Mouse (Mus musculus): Measurements from ENCODE around the gene Etv6. TPM values are rescaled to one million over a fixed set of nuclear protein-coding genes. Genes with fewer than 3 reads are reported as not detected.

Etv6 gene
- polyA plus RNA-seq, 2 experiments: 13.9 to 16.5 TPM

- H3K9me3 ChIP-seq (ENCODE audit: control insufficient read depth, low read length): no peaks in the 10 kb centered on the region
- H3K9ac ChIP-seq (ENCODE audit: low read depth, low read length, severe bottlenecking): no peak overlapping the region
- DNase-seq (ENCODE audit: low spot score) (no peak), ATAC-seq (ENCODE audit: low FRiP score, low read depth) (no peak)
- H3K4me2 ChIP-seq (replicated peaks; ENCODE audit: low read depth, low read length, severe bottlenecking): no peak overlapping the region
- no peaks in the 10 kb centered on the region for H3K27me3 ChIP-seq (ENCODE audit: control insufficient read depth, insufficient read depth, low read length)
- no peak overlapping the region for H3K4me3 ChIP-seq (replicated peaks; ENCODE audit: low read length)
- no peak for TF ChIP-seq POLR2A (IDR thresholded peaks at IDR 0.05; ENCODE audit: borderline replicate concordance, extremely low read depth, insufficient read depth, insufficient read length)
- H3K27ac ChIP-seq (replicated peaks; ENCODE audit: low read depth, low read length): no peak overlapping the region
- 76% methylated on average over 8 of the region's 8 CpGs for WGBS
- peaks cover 1% of the 10 kb centered on the region; the same call in 1 of the 2 replicates for H3K4me1 ChIP-seq (ENCODE audit: control insufficient read depth, insufficient read depth, low read length)
- H3K36me3 ChIP-seq (ENCODE audit: control insufficient read depth, insufficient read depth, low read length): no peaks in the 10 kb centered on the region; the same call in 1 of the 2 replicates
Measured at GRCm38 (mm10) chr6:134111599-134111998, 76.1 kb downstream of the Etv6 start.

GRCm38 (mm10) chr6:134112753-134113152, 77.3 kb downstream of the Etv6 start:
- no peak overlapping the region for H3K4me3 ChIP-seq (replicated peaks; ENCODE audit: low read length)
- 93% methylated on average over 8 of the region's 8 CpGs for WGBS
- no peak for TF ChIP-seq POLR2A (IDR thresholded peaks at IDR 0.05; ENCODE audit: borderline replicate concordance, extremely low read depth, insufficient read depth, insufficient read length)

GRCm38 (mm10) chr6:134113168-134113567, 77.7 kb downstream of the Etv6 start:
- Histone ChIP-seq H3K9ac (ENCODE audit: low read depth, low read length, severe bottlenecking) (no peak overlapping the region), H3K4me1 (ENCODE audit: control insufficient read depth, insufficient read depth, low read length) (peaks cover 3% of the 10 kb centered on the region), H3K4me3 (replicated peaks; ENCODE audit: low read length) (no peak overlapping the region), H3K27ac (replicated peaks; ENCODE audit: low read depth, low read length) (no peak overlapping the region), H3K27me3 (ENCODE audit: control insufficient read depth, insufficient read depth, low read length) (no peaks in the 10 kb centered on the region), H3K36me3 (ENCODE audit: control insufficient read depth, insufficient read depth, low read length) (no peaks in the 10 kb centered on the region; the same call in 1 of the 2 replicates), H3K4me2 (replicated peaks; ENCODE audit: low read depth, low read length, severe bottlenecking) (no peak overlapping the region), H3K9me3 (ENCODE audit: control insufficient read depth, low read length) (no peaks in the 10 kb centered on the region)
- ATAC-seq (ENCODE audit: low FRiP score, low read depth): no peak
- 70% methylated on average over 2 of the region's 2 CpGs for WGBS
- no peak for DNase-seq (ENCODE audit: low spot score)
- no peak for TF ChIP-seq POLR2A (IDR thresholded peaks at IDR 0.05; ENCODE audit: borderline replicate concordance, extremely low read depth, insufficient read depth, insufficient read length)

More at GRCm38 (mm10) chr6:134112753-134113152, 77.3 kb downstream of the Etv6 start:
- DNase-seq (ENCODE audit: low spot score) (no peak), ATAC-seq (ENCODE audit: low FRiP score, low read depth) (no peak)
- no peak overlapping the region for H3K4me2 ChIP-seq (replicated peaks; ENCODE audit: low read depth, low read length, severe bottlenecking)
- no peaks in the 10 kb centered on the region for H3K27me3 ChIP-seq (ENCODE audit: control insufficient read depth, insufficient read depth, low read length)
- H3K4me1 ChIP-seq (ENCODE audit: control insufficient read depth, insufficient read depth, low read length): peaks cover 3% of the 10 kb centered on the region
- H3K27ac ChIP-seq (replicated peaks; ENCODE audit: low read depth, low read length): no peak overlapping the region
- H3K36me3 ChIP-seq (ENCODE audit: control insufficient read depth, insufficient read depth, low read length): no peaks in the 10 kb centered on the region; the same call in 1 of the 2 replicates
- no peak overlapping the region for H3K9ac ChIP-seq (ENCODE audit: low read depth, low read length, severe bottlenecking)
- no peaks in the 10 kb centered on the region for H3K9me3 ChIP-seq (ENCODE audit: control insufficient read depth, low read length)

GRCm38 (mm10) chr6:134115219-134115968, 79.9 kb downstream of the Etv6 start:
- H3K9me3 ChIP-seq (ENCODE audit: control insufficient read depth, low read length): no peaks in the 10 kb centered on the region
- ATAC-seq (ENCODE audit: low FRiP score, low read depth): no peak
- WGBS: 91% methylated on average over 14 of the region's 14 CpGs

GRCm38 (mm10) chr6:134117380-134117938, 82.0 kb downstream of the Etv6 start:
- ATAC-seq (ENCODE audit: low FRiP score, low read depth) (no peak), DNase-seq (ENCODE audit: low spot score) (no peak)
- Histone ChIP-seq H3K36me3 (ENCODE audit: control insufficient read depth, insufficient read depth, low read length) (no peaks in the 10 kb centered on the region), H3K27ac (replicated peaks; ENCODE audit: low read depth, low read length) (no peak overlapping the region), H3K9ac (ENCODE audit: low read depth, low read length, severe bottlenecking) (no peak overlapping the region), H3K4me3 (replicated peaks; ENCODE audit: low read length) (no peak overlapping the region), H3K9me3 (ENCODE audit: control insufficient read depth, low read length) (no peaks in the 10 kb centered on the region), H3K4me1 (ENCODE audit: control insufficient read depth, insufficient read depth, low read length) (peaks cover 18% of the 10 kb centered on the region), H3K4me2 (replicated peaks; ENCODE audit: low read depth, low read length, severe bottlenecking) (no peak overlapping the region), H3K27me3 (ENCODE audit: control insufficient read depth, insufficient read depth, low read length) (no peaks in the 10 kb centered on the region)
- WGBS: 59% methylated on average over 13 of the region's 13 CpGs
- TF ChIP-seq POLR2A (IDR thresholded peaks at IDR 0.05; ENCODE audit: borderline replicate concordance, extremely low read depth, insufficient read depth, insufficient read length): no peak

More at GRCm38 (mm10) chr6:134115219-134115968, 79.9 kb downstream of the Etv6 start:
- no peak overlapping the region for H3K9ac ChIP-seq (ENCODE audit: low read depth, low read length, severe bottlenecking)
- H3K4me3 ChIP-seq (replicated peaks; ENCODE audit: low read length): no peak overlapping the region
- H3K4me2 ChIP-seq (replicated peaks; ENCODE audit: low read depth, low read length, severe bottlenecking): no peak overlapping the region
- no peak for TF ChIP-seq POLR2A (IDR thresholded peaks at IDR 0.05; ENCODE audit: borderline replicate concordance, extremely low read depth, insufficient read depth, insufficient read length)
- no peaks in the 10 kb centered on the region; the same call in 1 of the 2 replicates for H3K36me3 ChIP-seq (ENCODE audit: control insufficient read depth, insufficient read depth, low read length)
- no peak for DNase-seq (ENCODE audit: low spot score)
- peaks cover 18% of the 10 kb centered on the region for H3K4me1 ChIP-seq (ENCODE audit: control insufficient read depth, insufficient read depth, low read length)
- no peak overlapping the region for H3K27ac ChIP-seq (replicated peaks; ENCODE audit: low read depth, low read length)
- H3K27me3 ChIP-seq (ENCODE audit: control insufficient read depth, insufficient read depth, low read length): no peaks in the 10 kb centered on the region
